Mouse (Mus musculus) naive thymus-derived CD4-positive, alpha-beta T cell, adult 5 months (primary cell): ENCODE measurements around the gene Tldc2. TPM values are rescaled to one million over a fixed set of nuclear protein-coding genes. Genes with fewer than 3 reads are reported as not detected.

Experiments used
- polyA plus RNA-seq: library from polyadenylated mRNA; unstranded; fragments of 100-300 nt; shearing (Covaris generic); gene quantifications from one replicate; pipeline ENCODE4 v1.2.1, GENCODE M21; 2017

The Tldc2 gene
- polyA plus RNA-seq: not detected

DNA sequence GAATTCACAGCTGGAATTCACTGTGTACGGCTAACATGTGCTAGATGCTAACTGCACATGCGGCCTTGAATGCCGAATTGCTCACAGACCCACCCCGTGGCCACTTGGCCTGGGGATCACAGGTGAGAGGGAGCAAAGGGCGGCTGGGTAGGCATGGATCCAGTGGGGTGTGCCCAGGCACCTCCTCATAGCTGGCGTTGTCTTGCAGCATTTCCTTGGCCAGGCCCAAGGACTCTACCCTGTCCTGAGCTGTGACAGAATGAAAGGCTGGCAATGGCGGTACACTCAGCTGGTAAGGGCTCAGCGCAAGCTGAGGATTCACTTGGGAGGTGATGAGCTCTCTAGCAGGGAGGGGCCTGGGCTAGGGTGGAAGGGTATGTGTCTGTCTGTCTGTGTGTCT, at the start of gene Tldc2:
Gene Tldc2, plus strand, starts transcription at position 260 of the 400 bp plus-strand sequence.

DNA sequence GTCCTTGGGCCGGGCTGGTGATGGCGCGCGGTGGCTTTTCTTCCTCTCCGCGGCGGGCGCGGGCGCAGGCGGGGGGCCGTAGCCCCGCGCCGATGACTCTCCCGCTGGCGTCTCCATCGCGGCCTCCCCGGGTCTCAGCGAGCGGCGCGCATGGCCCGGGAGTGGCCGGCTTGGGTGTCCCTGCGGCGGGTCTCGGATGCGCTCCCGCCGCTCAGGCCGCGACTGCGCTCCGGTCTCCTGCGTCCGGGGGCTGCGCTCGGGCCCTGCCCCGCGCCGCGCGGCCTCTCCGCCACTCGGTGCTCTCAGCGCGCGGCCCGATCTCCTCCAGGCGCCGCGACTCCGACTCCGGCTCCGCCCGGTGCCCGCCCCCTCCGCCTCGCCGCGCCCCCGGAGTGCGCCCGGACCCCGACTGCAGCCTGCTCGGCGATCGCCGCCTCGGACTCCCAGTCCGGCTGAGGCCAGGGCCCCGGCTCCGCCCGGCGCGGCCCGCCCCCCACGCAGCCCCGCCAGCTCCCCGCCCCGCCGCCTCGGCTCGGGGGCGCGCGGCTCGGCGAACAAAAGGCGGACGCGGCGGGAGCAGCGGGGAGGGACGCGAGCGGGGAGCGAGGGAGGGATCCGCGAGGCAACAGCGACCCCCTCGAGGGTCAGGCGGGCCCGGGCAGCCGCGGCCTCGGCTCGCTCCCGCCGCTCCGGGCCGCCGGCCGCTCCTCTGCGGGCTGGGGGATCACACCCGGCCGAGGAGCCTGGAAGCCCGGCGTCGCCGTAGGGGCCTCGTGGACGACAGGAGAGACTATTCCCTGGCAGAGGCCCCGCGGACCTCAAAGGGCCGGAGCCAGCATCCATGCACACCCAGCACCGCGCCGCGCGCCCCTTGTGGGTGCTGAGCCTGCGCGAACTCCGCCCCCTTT, 7.8 kb upstream of the Tldc2 start, which contains the start of gene Soga1:
Gene Soga1, minus strand, starts transcription at position 462 of the 908 bp plus-strand sequence.

DNA sequence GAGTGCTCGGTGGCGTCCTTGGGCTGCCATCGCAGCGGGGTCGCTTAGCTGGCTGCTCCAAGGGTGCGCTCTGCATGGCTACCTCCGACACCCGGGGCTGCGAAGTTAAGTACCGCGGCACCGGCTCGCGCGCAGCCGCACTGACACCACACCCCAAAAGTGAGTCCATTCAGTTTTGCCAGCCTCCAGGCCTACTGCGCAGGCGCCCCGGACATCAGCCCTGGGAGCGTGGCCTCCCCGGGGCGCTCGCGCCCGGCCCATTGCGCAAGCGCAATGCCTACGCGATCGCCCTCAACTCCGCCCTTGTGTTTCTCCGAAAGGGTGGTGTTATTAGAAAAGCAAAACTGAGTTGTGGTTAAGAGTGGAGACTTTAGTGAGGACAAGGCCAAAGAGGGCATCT, 48.2 kb downstream of the Tldc2 start, which contains the start of gene Samhd1:
Gene Samhd1, minus strand, starts transcription at position 252 of the 400 bp plus-strand sequence.

Other genes starting within 250 kb of the Tldc2 start
- 65.4 TPM for gene Tgif2, start 247.0 kb upstream of the Tldc2 start, polyA plus RNA-seq
- 4.5 TPM for gene 4930518I15Rik, start 229.1 kb upstream of the Tldc2 start, polyA plus RNA-seq
- gene Rab5if, start 223.9 kb upstream of the Tldc2 start, polyA plus RNA-seq: 99.5 TPM
- gene Sla2, start 199.9 kb upstream of the Tldc2 start, polyA plus RNA-seq: 70.0 TPM
- 269 TPM for gene Ndrg3, start 95.0 kb upstream of the Tldc2 start, polyA plus RNA-seq
- gene Dsn1, start 79.9 kb upstream of the Tldc2 start, polyA plus RNA-seq: 12.7 TPM
- not detected for gene Soga1, start 7.8 kb upstream of the Tldc2 start, polyA plus RNA-seq
- 404 TPM for gene Samhd1, start 48.2 kb downstream of the Tldc2 start, polyA plus RNA-seq
- 35.3 TPM for gene Rbl1, start 117.5 kb downstream of the Tldc2 start, polyA plus RNA-seq
- 169 TPM for gene Rpn2, start 192.0 kb downstream of the Tldc2 start, polyA plus RNA-seq
- gene Mroh8, start 192.5 kb downstream of the Tldc2 start, polyA plus RNA-seq: 0.56 TPM